Mouse (Mus musculus): ENCODE data around the gene Deup1. TPM values are rescaled to one million over a fixed set of nuclear protein-coding genes. Genes with fewer than 3 reads are reported as not detected.

Deup1 gene
- polyA plus RNA-seq, 1 experiment from 2014 or later, result 3.0 TPM

DNA sequence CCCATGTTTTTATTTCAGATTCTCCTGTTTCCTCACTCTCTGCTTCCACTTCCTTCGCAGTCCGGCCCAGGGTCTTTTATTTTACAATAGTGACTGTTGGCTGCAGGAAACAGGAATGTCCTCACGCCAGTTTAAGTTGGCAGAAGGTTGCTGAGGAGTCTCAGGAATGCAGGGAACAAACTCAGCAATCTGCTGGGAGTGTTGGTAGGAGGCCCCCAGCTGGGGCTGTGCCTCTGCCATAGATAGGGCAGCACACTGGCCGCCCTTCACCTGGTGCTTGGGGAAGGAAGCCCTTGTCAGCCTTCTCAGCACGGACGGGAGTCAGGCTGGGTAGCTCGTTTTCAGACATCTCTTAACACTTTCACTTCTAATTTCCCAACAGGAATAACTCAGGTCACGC, 102.5 kb downstream of the Deup1 start:
- ATAC-seq (ENCODE audit: low FRiP score), result no peak
- Histone ChIP-seq H3K27ac (no peak overlapping the region), H3K27me3 (no peaks in the 10 kb centered on the region), H3K36me3 (replicated peaks) (no peaks in the 10 kb centered on the region), H3K9me3 (no peaks in the 10 kb centered on the region), H3K9ac (no peak overlapping the region), H3K4me3 (replicated peaks) (no peak overlapping the region), H3K4me2 (no peak overlapping the region), H3K4me1 (peaks cover 9% of the 10 kb centered on the region)
- WGBS, result 81% methylated on average over 8 of the region's 8 CpGs

GRCm38 (mm10) chr9:15523646-15524045, 104.1 kb downstream of the Deup1 start:
- no peak for ATAC-seq (ENCODE audit: low FRiP score)
- H3K9me3 ChIP-seq, result no peaks in the 10 kb centered on the region
- H3K4me1 ChIP-seq, result no peaks in the 10 kb centered on the region
- H3K9ac ChIP-seq, result no peak overlapping the region
- WGBS, result 92% methylated on average over 6 of the region's 6 CpGs
- no peaks in the 10 kb centered on the region for H3K36me3 ChIP-seq (replicated peaks)
- H3K27ac ChIP-seq, result no peak overlapping the region
- no peak overlapping the region for H3K4me2 ChIP-seq
- no peaks in the 10 kb centered on the region for H3K27me3 ChIP-seq
- H3K4me3 ChIP-seq (replicated peaks), result no peak overlapping the region

GRCm38 (mm10) chr9:15522887-15523286, 104.8 kb downstream of the Deup1 start:
- WGBS, result 86% methylated on average over 5 of the region's 5 CpGs
- Histone ChIP-seq H3K4me1 (no peaks in the 10 kb centered on the region), H3K4me3 (replicated peaks) (no peak overlapping the region), H3K9ac (no peak overlapping the region), H3K27ac (no peak overlapping the region), H3K27me3 (no peaks in the 10 kb centered on the region), H3K36me3 (replicated peaks) (no peaks in the 10 kb centered on the region), H3K4me2 (no peak overlapping the region), H3K9me3 (no peaks in the 10 kb centered on the region)
- ATAC-seq (ENCODE audit: low FRiP score), result no peak

DNA sequence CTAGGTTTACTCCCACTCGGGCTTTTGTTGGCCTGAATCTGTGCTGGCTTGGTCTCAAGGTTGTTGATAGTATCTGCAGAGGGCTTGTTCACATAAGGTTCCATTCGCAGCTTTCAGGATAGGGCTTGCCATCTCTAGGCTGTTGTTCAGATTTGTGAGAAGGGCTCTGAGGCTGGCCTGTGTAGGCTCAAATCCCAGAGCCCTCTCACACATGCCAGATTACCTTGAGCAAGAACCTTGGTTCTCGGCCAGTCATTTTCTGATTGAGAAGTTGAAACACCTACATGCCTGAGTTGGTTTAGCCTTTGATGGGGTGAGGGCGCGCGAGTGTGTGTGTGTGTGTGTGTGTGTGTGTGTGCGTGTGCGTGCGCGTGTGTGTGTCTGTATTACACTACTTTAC, 105.4 kb downstream of the Deup1 start:
- Histone ChIP-seq H3K4me1 (no peaks in the 10 kb centered on the region), H3K9me3 (no peaks in the 10 kb centered on the region), H3K9ac (no peak overlapping the region), H3K4me2 (no peak overlapping the region), H3K27me3 (no peaks in the 10 kb centered on the region), H3K27ac (no peak overlapping the region), H3K4me3 (replicated peaks) (no peak overlapping the region), H3K36me3 (replicated peaks) (no peaks in the 10 kb centered on the region)
- WGBS, result 93% methylated on average over 10 of the region's 10 CpGs
- no peak for ATAC-seq (ENCODE audit: low FRiP score)

GRCm38 (mm10) chr9:15517979-15518378, 109.8 kb downstream of the Deup1 start:
- H3K4me3 ChIP-seq (replicated peaks), result no peak overlapping the region

GRCm38 (mm10) chr9:15516007-15516406, 111.7 kb downstream of the Deup1 start:
- Histone ChIP-seq H3K9ac (no peak overlapping the region), H3K4me3 (replicated peaks) (no peak overlapping the region), H3K27ac (no peak overlapping the region), H3K4me2 (no peak overlapping the region), H3K27me3 (no peaks in the 10 kb centered on the region), H3K4me1 (peaks cover 7% of the 10 kb centered on the region), H3K9me3 (no peaks in the 10 kb centered on the region), H3K36me3 (replicated peaks) (no peaks in the 10 kb centered on the region)
- 47% methylated on average over 2 of the region's 2 CpGs for whole genome bisulfite sequencing
- no peak for ATAC-seq (ENCODE audit: low FRiP score)

More at GRCm38 (mm10) chr9:15517979-15518378, 109.8 kb downstream of the Deup1 start:
- no peak overlapping the region for H3K27ac ChIP-seq
- H3K4me2 ChIP-seq, result no peak overlapping the region
- no peaks in the 10 kb centered on the region for H3K27me3 ChIP-seq
- H3K9me3 ChIP-seq, result no peaks in the 10 kb centered on the region
- no peak for ATAC-seq (ENCODE audit: low FRiP score)
- no peaks in the 10 kb centered on the region for H3K36me3 ChIP-seq (replicated peaks)
- H3K4me1 ChIP-seq, result peaks cover 5% of the 10 kb centered on the region; the same call in 1 of the 2 replicates
- no peak overlapping the region for H3K9ac ChIP-seq
- 88% methylated on average over 4 of the region's 4 CpGs for WGBS

DNA sequence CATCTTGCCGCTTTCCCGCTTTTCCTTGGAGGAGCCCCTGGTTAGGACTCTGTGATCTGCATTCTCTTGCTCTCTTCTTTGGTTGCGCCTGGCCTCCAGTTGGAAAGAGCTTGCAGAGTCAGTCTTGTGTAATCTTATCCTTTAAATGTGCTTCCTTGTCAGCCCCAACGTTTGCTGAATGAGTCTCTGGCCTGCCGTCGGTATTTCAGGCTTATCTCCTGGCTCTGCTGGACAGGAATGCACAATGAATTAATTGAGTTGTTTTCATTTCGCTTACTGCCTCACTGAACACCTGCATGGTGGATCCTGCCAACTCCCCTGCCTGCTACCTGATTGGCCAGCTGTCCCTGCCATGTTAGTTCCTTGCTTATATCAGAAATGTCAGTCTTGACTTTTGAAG, 114.8 kb downstream of the Deup1 start:
- peaks cover 17% of the 10 kb centered on the region for H3K4me1 ChIP-seq
- no peaks in the 10 kb centered on the region for H3K36me3 ChIP-seq (replicated peaks)
- no peak for ATAC-seq (ENCODE audit: low FRiP score)
- no peaks in the 10 kb centered on the region for H3K9me3 ChIP-seq
- H3K4me2 ChIP-seq, result no peak overlapping the region
- no peak overlapping the region for H3K27ac ChIP-seq
- WGBS, result 56% methylated on average over 7 of the region's 7 CpGs
- no peak overlapping the region for H3K9ac ChIP-seq
- H3K27me3 ChIP-seq, result no peaks in the 10 kb centered on the region
- no peak overlapping the region for H3K4me3 ChIP-seq (replicated peaks)

DNA sequence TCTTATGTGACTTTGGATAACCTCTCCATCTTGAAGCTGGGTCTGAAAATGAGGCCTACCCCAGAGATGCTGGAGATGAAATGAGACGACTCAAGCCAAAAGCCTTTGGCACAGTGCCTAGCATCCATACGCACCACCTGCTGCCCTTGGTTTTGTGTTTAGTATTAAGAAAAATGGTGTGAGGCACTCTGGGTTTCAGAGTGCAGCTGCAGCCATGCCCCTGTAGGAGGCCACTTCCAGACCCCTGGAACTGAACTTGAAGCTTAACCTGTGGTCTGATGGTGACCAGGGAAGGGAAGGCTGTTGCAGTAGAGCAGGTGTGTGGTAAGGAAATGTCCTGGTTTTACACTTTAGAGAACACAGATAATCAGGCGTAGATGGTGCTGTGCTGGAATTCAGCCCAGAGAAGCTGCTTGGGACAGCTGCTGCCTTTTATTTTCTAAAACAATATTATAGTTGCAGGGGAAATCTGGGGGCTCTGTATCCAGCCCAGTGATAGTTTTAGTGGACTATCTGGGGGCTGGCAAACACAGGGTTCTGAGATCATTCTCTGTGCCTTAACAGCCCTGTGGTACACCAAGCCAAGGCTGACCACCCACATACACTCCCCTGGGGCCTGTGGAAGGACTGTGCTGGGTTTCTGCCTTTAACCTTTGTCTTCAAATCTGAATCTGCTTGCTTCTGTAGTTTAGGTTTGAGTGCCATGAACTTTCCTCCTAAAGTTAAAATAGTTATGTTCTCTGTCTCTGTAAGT, 117.0 kb downstream of the Deup1 start:
- WGBS, result 49% methylated on average over 3 of the region's 3 CpGs
- Histone ChIP-seq H3K4me1 (peaks cover 23% of the 10 kb centered on the region), H3K36me3 (replicated peaks) (no peaks in the 10 kb centered on the region), H3K4me3 (replicated peaks) (no peak overlapping the region), H3K9ac (no peak overlapping the region), H3K27ac (peak overlapping the region; percentile 11; the same call in 1 of the 2 replicates), H3K27me3 (no peaks in the 10 kb centered on the region), H3K9me3 (no peaks in the 10 kb centered on the region), H3K4me2 (no peak overlapping the region)
- ATAC-seq (ENCODE audit: low FRiP score), result peak; percentile 51; the same call in 1 of the 2 replicates

Other genes starting within 250 kb of the Deup1 start
- gene Smco4, start 134.5 kb downstream of the Deup1 start, polyA plus RNA-seq (2016; fragmentation: Nextera tagmentation; extraction: Ambion mirVana), result 1.7 and 2.6 TPM in 2 replicates
- gene Slc36a4, start 81.8 kb upstream of the Deup1 start, polyA plus RNA-seq (2016; fragmentation: Nextera tagmentation; extraction: Ambion mirVana), result 22.3 and 24.4 TPM in 2 replicates
- gene Mtnr1b, start 246.6 kb upstream of the Deup1 start, polyA plus RNA-seq (2016; fragmentation: Nextera tagmentation; extraction: Ambion mirVana), result not detected in 2 replicates

All from forebrain, embryonic 12.5 days (tissue).